Mouse (Mus musculus) intestine, embryonic 16.5 days (tissue): Measurements from ENCODE around the gene Brd4. TPM values are rescaled to one million over a fixed set of nuclear protein-coding genes. Genes with fewer than 3 reads are reported as not detected.

Experiments
- ATAC-seq: fragments of 200-750 bp; cut with Nextera tagmentation; 2 replicates; pipeline ENCODE4 v1.8.0; 2017; ENCODE audit warnings: moderate TSS enrichment, moderate library complexity
- H3K27ac ChIP-seq: fragments of 300-500 bp; sonication (generic); 2 replicates; pipeline ENCODE4 v1.5.1; 2014; ENCODE audit warnings: mild to moderate bottlenecking, low read length
- H3K27me3 ChIP-seq: fragments of 300-500 bp; sonication (generic); replicated peaks from 2 replicates; pipeline ENCODE4 v1.6.1; 2014; ENCODE audit warnings: low read length, control low read depth, mixed read lengths; ENCODE audit not compliant: control insufficient read depth, insufficient read depth
- H3K36me3 ChIP-seq: fragments of 300-500 bp; sonication (generic); 2 replicates; pipeline ENCODE4 v1.6.1; 2014; ENCODE audit warnings: low read length, control low read depth; ENCODE audit not compliant: control insufficient read depth, insufficient read depth
- H3K4me1 ChIP-seq: fragments of 300-500 bp; sonication (generic); 2 replicates; pipeline ENCODE4 v1.6.1; 2014; ENCODE audit warnings: low read length, control low read depth, mixed read lengths; ENCODE audit not compliant: control insufficient read depth, insufficient read depth
- H3K4me2 ChIP-seq: fragments of 300-500 bp; sonication (generic); 2 replicates; pipeline ENCODE4 v1.6.1; 2014; ENCODE audit warnings: low read depth, low read length, control low read depth
- H3K4me3 ChIP-seq: fragments of 300-500 bp; sonication (generic); 2 replicates; pipeline ENCODE4 v1.5.1; 2014; ENCODE audit warnings: mild to moderate bottlenecking, low read length
- H3K9ac ChIP-seq: fragments of 300-500 bp; sonication (generic); 2 replicates; pipeline ENCODE4 v1.6.1; 2014; ENCODE audit warnings: low read depth, low read length
- H3K9me3 ChIP-seq: fragments of 300-500 bp; sonication (generic); 2 replicates; pipeline ENCODE4 v1.6.1; 2016; ENCODE audit warnings: low read length, control low read depth; ENCODE audit not compliant: control insufficient read depth
- WGBS: fragments of 180-500 bp; shearing (Covaris S2); extraction: QIAGEN DNeasy Blood & Tissue Kit; methylation state at CpG from one replicate; pipeline ENCODE4 v1.1.7; 2014; 5-methylcytosine and 5-hydroxymethylcytosine counted together
- polyA plus RNA-seq: library from polyadenylated mRNA; unstranded; fragments of >200 nt; fragmentation: Nextera tagmentation; extraction: Ambion mirVana; gene quantifications from 2 replicates; pipeline ENCODE4 v1.2.1, GENCODE M21; 2015

Gene Brd4
- polyA plus RNA-seq, 1 experiment from 2014 or later: 35.1 TPM

GRCm38 (mm10) chr17:32317708-32318107 lies 33.2 kb upstream of the Brd4 start:
- no peak overlapping the region for H3K27ac ChIP-seq
- peaks cover 16% of the 10 kb centered on the region for H3K4me1 ChIP-seq
- 80% methylated on average over 3 of the region's 3 CpGs for WGBS
- H3K36me3 ChIP-seq: peaks cover 34% of the 10 kb centered on the region
- no peak for ATAC-seq
- H3K27me3 ChIP-seq: no peaks in the 10 kb centered on the region
- H3K9ac ChIP-seq: no peak overlapping the region
- no peaks in the 10 kb centered on the region for H3K9me3 ChIP-seq
- no peak overlapping the region for H3K4me3 ChIP-seq
- no peak overlapping the region for H3K4me2 ChIP-seq

GRCm38 (mm10) chr17:32317032-32317431 lies 32.5 kb upstream of the Brd4 start:
- Histone ChIP-seq H3K4me3 (no peak overlapping the region), H3K27ac (no peak overlapping the region), H3K9ac (no peak overlapping the region), H3K27me3 (no peaks in the 10 kb centered on the region), H3K9me3 (no peaks in the 10 kb centered on the region), H3K36me3 (peaks cover 41% of the 10 kb centered on the region), H3K4me2 (no peak overlapping the region), H3K4me1 (peaks cover 12% of the 10 kb centered on the region)
- WGBS: 90% methylated on average over 8 of the region's 8 CpGs
- no peak for ATAC-seq

- 91% methylated on average over 5 of the region's 5 CpGs for WGBS
- H3K4me3 ChIP-seq: no peak overlapping the region
- H3K36me3 ChIP-seq: peaks cover 47% of the 10 kb centered on the region
- peaks cover 10% of the 10 kb centered on the region for H3K4me1 ChIP-seq
- no peaks in the 10 kb centered on the region for H3K9me3 ChIP-seq
- ATAC-seq: no peak
- H3K4me2 ChIP-seq: no peak overlapping the region
- no peak overlapping the region for H3K27ac ChIP-seq
- H3K9ac ChIP-seq: no peak overlapping the region
- H3K27me3 ChIP-seq: no peaks in the 10 kb centered on the region
Observed at GRCm38 (mm10) chr17:32315560-32315959, 31.0 kb upstream of the Brd4 start.

DNA sequence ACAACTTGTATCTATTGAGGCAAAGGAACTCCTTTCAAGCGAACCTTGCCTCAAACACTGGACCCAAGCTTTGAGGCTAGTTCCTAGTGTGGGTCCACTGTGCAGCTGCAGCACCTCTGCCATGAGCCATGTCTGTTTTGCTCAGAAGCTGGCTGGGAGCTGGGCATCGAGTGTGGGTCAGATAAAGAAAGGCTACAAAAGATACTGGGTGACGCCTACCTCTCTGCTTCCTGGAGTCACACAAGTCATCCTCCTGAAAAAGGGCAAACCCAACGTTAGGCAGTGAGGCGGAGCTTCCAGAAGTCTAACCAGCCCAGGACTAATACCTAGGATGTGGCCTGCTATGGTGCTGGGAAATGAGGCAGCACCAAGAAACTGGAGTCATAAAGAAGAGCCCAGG lies 29.4 kb upstream of the Brd4 start:
- ATAC-seq: no peak
- Histone ChIP-seq H3K9me3 (no peaks in the 10 kb centered on the region), H3K4me2 (no peak overlapping the region), H3K27ac (no peak overlapping the region), H3K9ac (no peak overlapping the region), H3K4me3 (no peak overlapping the region), H3K4me1 (peaks cover 6% of the 10 kb centered on the region), H3K27me3 (no peaks in the 10 kb centered on the region), H3K36me3 (peaks cover 58% of the 10 kb centered on the region)
- 76% methylated on average over 5 of the region's 5 CpGs for WGBS

- ATAC-seq: no peak
- Histone ChIP-seq H3K9ac (no peak overlapping the region), H3K4me3 (no peak overlapping the region), H3K27ac (no peak overlapping the region), H3K27me3 (no peaks in the 10 kb centered on the region), H3K4me1 (no peaks in the 10 kb centered on the region), H3K36me3 (peaks cover 58% of the 10 kb centered on the region), H3K4me2 (no peak overlapping the region), H3K9me3 (no peaks in the 10 kb centered on the region)
- 93% methylated on average over 8 of the region's 8 CpGs for WGBS
Observed at GRCm38 (mm10) chr17:32312801-32313200, 28.3 kb upstream of the Brd4 start.

- Histone ChIP-seq H3K27ac (no peak overlapping the region), H3K4me2 (no peak overlapping the region), H3K27me3 (no peaks in the 10 kb centered on the region), H3K36me3 (peaks cover 41% of the 10 kb centered on the region), H3K9me3 (no peaks in the 10 kb centered on the region), H3K4me1 (no peaks in the 10 kb centered on the region), H3K9ac (no peak overlapping the region), H3K4me3 (no peak overlapping the region)
- 83% methylated on average over 4 of the region's 4 CpGs for WGBS
- no peak for ATAC-seq
Observed at GRCm38 (mm10) chr17:32307963-32308362, 23.4 kb upstream of the Brd4 start.

DNA sequence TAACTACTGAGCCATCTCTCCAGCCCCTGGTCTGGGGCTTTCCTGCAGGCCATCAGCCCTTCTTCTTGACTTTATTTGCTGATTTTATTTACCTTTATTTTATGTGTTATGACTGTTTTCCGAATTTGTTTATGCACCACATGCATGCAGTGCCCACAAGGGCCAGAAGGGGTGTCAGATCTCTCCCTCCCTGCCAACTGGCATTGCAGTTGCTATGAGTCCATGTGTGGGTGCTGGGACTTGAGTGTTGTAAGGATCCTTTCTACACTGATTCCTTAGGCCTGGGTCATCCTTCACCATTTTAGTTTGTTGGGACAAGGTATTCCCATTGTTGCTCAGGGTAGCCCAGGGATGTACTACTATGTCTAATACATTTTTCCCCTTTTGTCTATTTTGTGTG lies 13.6 kb upstream of the Brd4 start:
- no peak overlapping the region for H3K4me3 ChIP-seq
- no peaks in the 10 kb centered on the region for H3K9me3 ChIP-seq
- H3K27me3 ChIP-seq: no peaks in the 10 kb centered on the region
- no peak for ATAC-seq
- no peak overlapping the region for H3K9ac ChIP-seq
- H3K4me1 ChIP-seq: no peaks in the 10 kb centered on the region
- H3K36me3 ChIP-seq: no peaks in the 10 kb centered on the region
- no peak overlapping the region for H3K27ac ChIP-seq
- 85% methylated on average over 1 of the region's 1 CpGs for WGBS
- no peak overlapping the region for H3K4me2 ChIP-seq

GRCm38 (mm10) chr17:32295901-32296300 lies 11.4 kb upstream of the Brd4 start:
- no peaks in the 10 kb centered on the region for H3K36me3 ChIP-seq
- ATAC-seq: no peak
- H3K9ac ChIP-seq: no peak overlapping the region
- WGBS: 80% methylated on average over 2 of the region's 2 CpGs
- no peaks in the 10 kb centered on the region for H3K27me3 ChIP-seq
- H3K27ac ChIP-seq: no peak overlapping the region
- H3K4me2 ChIP-seq: no peak overlapping the region
- 0 out of 2 replicates have a peak, but pooled peaks cover 3% of the 10 kb centered on the region for H3K9me3 ChIP-seq
- H3K4me1 ChIP-seq: no peaks in the 10 kb centered on the region
- no peak overlapping the region for H3K4me3 ChIP-seq

DNA sequence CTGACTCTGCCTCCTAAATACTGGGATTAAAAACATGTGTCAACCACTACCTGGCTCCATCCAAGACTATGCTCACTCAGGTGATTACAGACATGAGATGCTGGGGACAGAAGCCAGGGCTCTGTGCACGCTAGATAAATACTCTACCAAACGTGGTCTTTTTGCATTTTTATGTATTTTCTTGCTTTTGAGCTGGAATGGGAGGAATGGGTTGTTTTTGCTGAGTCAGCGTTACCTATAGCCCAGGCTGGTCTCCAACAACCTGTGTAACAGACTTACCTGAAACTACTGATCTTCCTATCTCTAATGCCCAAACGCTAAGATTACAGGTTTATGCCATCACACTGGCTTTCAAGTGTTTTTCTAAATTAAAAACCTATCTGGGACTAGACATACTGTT lies 10.6 kb upstream of the Brd4 start:
- no peak overlapping the region for H3K9ac ChIP-seq
- 84% methylated on average over 4 of the region's 4 CpGs for WGBS

DNA sequence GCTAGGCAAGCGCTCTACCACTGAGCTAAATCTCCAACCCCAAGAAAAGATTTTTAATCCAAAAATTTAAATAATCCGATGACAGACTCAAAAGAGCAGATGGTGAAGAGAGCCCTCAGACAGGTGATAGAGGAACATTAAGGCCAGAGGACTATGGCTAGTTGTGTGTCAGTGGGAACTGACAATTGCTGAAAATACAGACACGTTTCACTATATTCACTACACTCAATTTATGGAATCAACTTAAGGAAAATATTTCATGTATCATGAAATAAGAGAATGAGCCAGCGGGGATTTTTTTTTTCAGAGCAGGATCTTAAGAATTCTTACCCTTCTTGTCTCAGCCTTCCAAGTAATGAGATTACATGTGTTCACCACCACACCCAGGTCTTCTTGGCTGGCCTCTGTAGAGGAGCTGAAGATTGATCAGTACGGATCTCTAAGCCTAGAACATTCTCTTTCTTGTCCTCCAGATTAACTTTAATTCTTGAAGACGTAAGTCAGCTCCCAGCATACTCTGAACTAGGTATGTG lies 682 bp upstream of the Brd4 start:
- Histone ChIP-seq H3K4me2 (peak overlapping the region; percentile 65), H3K27me3 (no peaks in the 10 kb centered on the region)
- 37% methylated on average over 6 of the region's 6 CpGs for WGBS

More for the DNA sequence above, 10.6 kb upstream of the Brd4 start:
- H3K4me1 ChIP-seq: no peaks in the 10 kb centered on the region
- H3K27me3 ChIP-seq: no peaks in the 10 kb centered on the region
- H3K27ac ChIP-seq: no peak overlapping the region
- no peaks in the 10 kb centered on the region for H3K36me3 ChIP-seq
- H3K9me3 ChIP-seq: 0 out of 2 replicates have a peak, but pooled peaks cover 3% of the 10 kb centered on the region
- H3K4me3 ChIP-seq: no peak overlapping the region
- no peak for ATAC-seq
- H3K4me2 ChIP-seq: no peak overlapping the region

More for the DNA sequence above, 682 bp upstream of the Brd4 start:
- Histone ChIP-seq H3K4me3 (peak overlapping the region; percentile 95), H3K27ac (peak overlapping the region; percentile 99), H3K36me3 (no peaks in the 10 kb centered on the region), H3K9me3 (no peaks in the 10 kb centered on the region), H3K9ac (peak overlapping the region; percentile 98), H3K4me1 (peaks cover 17% of the 10 kb centered on the region)
- no peak for ATAC-seq
